Mouse (Mus musculus) heart, embryonic 11.5 days (tissue): ENCODE measurements at regions not wholly inside any gene's neighbourhood (a gene's known extent, or its start where the extent isn't known, plus 50 kb on each side); places are given as distances from the start of the nearest gene placed in this dataset.

Experiments
- ATAC-seq: fragments of 200-750 bp; cut with Nextera tagmentation; replicated peaks from 2 replicates; pipeline ENCODE4 v1.8.0; 2017; ENCODE audit warnings: moderate library complexity; ENCODE audit not compliant: insufficient number of reproducible peaks, low FRiP score, low TSS enrichment
- H3K27ac ChIP-seq: fragments of 300-500 bp; sonication (generic); 2 replicates; pipeline ENCODE4 v1.5.1; 2014; ENCODE audit warnings: mild to moderate bottlenecking, low read depth, low read length
- H3K27me3 ChIP-seq: fragments of 300-500 bp; sonication (generic); 2 replicates; pipeline ENCODE4 v1.6.1; 2014; ENCODE audit warnings: mild to moderate bottlenecking, low read length, mixed read lengths; ENCODE audit not compliant: control insufficient read depth, insufficient read depth
- H3K36me3 ChIP-seq: fragments of 300-500 bp; sonication (generic); 2 replicates; pipeline ENCODE4 v1.6.1; 2014; ENCODE audit warnings: mild to moderate bottlenecking, low read length, moderate library complexity, mixed read lengths; ENCODE audit not compliant: control insufficient read depth, insufficient read depth
- H3K4me1 ChIP-seq: fragments of 300-500 bp; sonication (generic); 2 replicates; pipeline ENCODE4 v1.6.1; 2014; ENCODE audit warnings: low read length; ENCODE audit not compliant: control insufficient read depth, insufficient read depth
- H3K4me2 ChIP-seq: fragments of 300-500 bp; sonication (generic); 2 replicates; pipeline ENCODE4 v1.6.1; 2014; ENCODE audit warnings: mild to moderate bottlenecking, moderate library complexity
- H3K4me3 ChIP-seq: fragments of 300-500 bp; sonication (generic); 2 replicates; pipeline ENCODE4 v1.5.1; 2014; ENCODE audit warnings: low read depth, low read length
- H3K9ac ChIP-seq: fragments of 300-500 bp; sonication (generic); 2 replicates; pipeline ENCODE4 v1.6.1; 2014; ENCODE audit warnings: mild to moderate bottlenecking, low read depth, low read length, moderate library complexity
- H3K9me3 ChIP-seq: fragments of 300-500 bp; sonication (generic); replicated peaks from 2 replicates; pipeline ENCODE4 v1.6.1; 2016; ENCODE audit warnings: low read length; ENCODE audit not compliant: control insufficient read depth
- WGBS: fragments of 180-500 bp; shearing (Covaris S2); extraction: QIAGEN DNeasy Blood & Tissue Kit; methylation state at CpG from one replicate; pipeline ENCODE4 v1.1.7; 2014; ENCODE audit not compliant: insufficient replicate concordance; 5-methylcytosine and 5-hydroxymethylcytosine counted together

GRCm38 (mm10) chr15:25546185-25546584 lies 76.1 kb upstream of the Myo10 start:
- Histone ChIP-seq H3K27me3 (peaks cover 6% of the 10 kb centered on the region), H3K4me2 (no peak overlapping the region), H3K36me3 (no peaks in the 10 kb centered on the region), H3K4me3 (no peak overlapping the region), H3K27ac (no peak overlapping the region), H3K4me1 (no peaks in the 10 kb centered on the region), H3K9ac (no peak overlapping the region), H3K9me3 (no peaks in the 10 kb centered on the region)
- ATAC-seq, result no peak
- WGBS, result 63% methylated on average over 4 of the region's 4 CpGs

- no peak overlapping the region for H3K4me2 ChIP-seq
- ATAC-seq, result no peak
- H3K9ac ChIP-seq, result no peak overlapping the region
- no peaks in the 10 kb centered on the region for H3K36me3 ChIP-seq
- H3K27ac ChIP-seq, result no peak overlapping the region
- peaks cover 13% of the 10 kb centered on the region for H3K27me3 ChIP-seq
- 76% methylated on average over 8 of the region's 8 CpGs for WGBS
- no peaks in the 10 kb centered on the region for H3K9me3 ChIP-seq
- H3K4me1 ChIP-seq, result no peaks in the 10 kb centered on the region; the same call in 1 of the 2 replicates
- no peak overlapping the region for H3K4me3 ChIP-seq
These were observed 71.9 kb upstream of the Myo10 start for GRCm38 (mm10) chr15:25550269-25551054.

GRCm38 (mm10) chr15:25554945-25555344 lies 67.4 kb upstream of the Myo10 start:
- Histone ChIP-seq H3K9ac (no peak overlapping the region), H3K4me2 (no peak overlapping the region), H3K4me1 (no peaks in the 10 kb centered on the region; the same call in 1 of the 2 replicates), H3K27ac (no peak overlapping the region), H3K9me3 (no peaks in the 10 kb centered on the region), H3K4me3 (no peak overlapping the region), H3K36me3 (no peaks in the 10 kb centered on the region), H3K27me3 (peaks cover 9% of the 10 kb centered on the region; the same call in 1 of the 2 replicates)
- 83% methylated on average over 10 of the region's 10 CpGs for WGBS
- ATAC-seq, result no peak

- no peak overlapping the region for H3K4me3 ChIP-seq
- ATAC-seq, result no peak
- H3K4me2 ChIP-seq, result no peak overlapping the region
- 18% methylated on average over 2 of the region's 2 CpGs for WGBS
- H3K4me1 ChIP-seq, result no peaks in the 10 kb centered on the region; the same call in 1 of the 2 replicates
- H3K9me3 ChIP-seq, result no peaks in the 10 kb centered on the region
- no peak overlapping the region for H3K9ac ChIP-seq
- H3K27me3 ChIP-seq, result peaks cover 9% of the 10 kb centered on the region; the same call in 1 of the 2 replicates
- H3K36me3 ChIP-seq, result no peaks in the 10 kb centered on the region
- H3K27ac ChIP-seq, result no peak overlapping the region
These were observed 66.5 kb upstream of the Myo10 start for GRCm38 (mm10) chr15:25555852-25556251.

- Histone ChIP-seq H3K4me3 (no peak overlapping the region), H3K9me3 (no peaks in the 10 kb centered on the region), H3K4me2 (no peak overlapping the region), H3K9ac (no peak overlapping the region), H3K4me1 (no peaks in the 10 kb centered on the region; the same call in 1 of the 2 replicates), H3K27me3 (peaks cover 8% of the 10 kb centered on the region; the same call in 1 of the 2 replicates), H3K36me3 (no peaks in the 10 kb centered on the region), H3K27ac (no peak overlapping the region)
- ATAC-seq, result no peak
- WGBS, result 71% methylated on average over 8 of the region's 8 CpGs
These were observed 64.8 kb upstream of the Myo10 start for GRCm38 (mm10) chr15:25557566-25557965.

- no peak overlapping the region for H3K27ac ChIP-seq
- WGBS, result 75% methylated on average over 7 of the region's 7 CpGs
- H3K4me3 ChIP-seq, result no peak overlapping the region
- H3K36me3 ChIP-seq, result no peaks in the 10 kb centered on the region
- H3K27me3 ChIP-seq, result peaks cover 5% of the 10 kb centered on the region; the same call in 1 of the 2 replicates
- no peak overlapping the region for H3K4me2 ChIP-seq
- H3K9me3 ChIP-seq, result no peaks in the 10 kb centered on the region
- H3K9ac ChIP-seq, result no peak overlapping the region
- no peaks in the 10 kb centered on the region; the same call in 1 of the 2 replicates for H3K4me1 ChIP-seq
- no peak for ATAC-seq
These were observed 64.1 kb upstream of the Myo10 start for GRCm38 (mm10) chr15:25558240-25558639.

- H3K27ac ChIP-seq, result no peak overlapping the region
- no peaks in the 10 kb centered on the region for H3K36me3 ChIP-seq
- no peaks in the 10 kb centered on the region for H3K9me3 ChIP-seq
- no peak for ATAC-seq
- H3K9ac ChIP-seq, result no peak overlapping the region
- H3K4me1 ChIP-seq, result no peaks in the 10 kb centered on the region
- 76% methylated on average over 7 of the region's 7 CpGs for WGBS
- no peak overlapping the region for H3K4me2 ChIP-seq
- H3K4me3 ChIP-seq, result no peak overlapping the region
- peaks cover 3% of the 10 kb centered on the region; the same call in 1 of the 2 replicates for H3K27me3 ChIP-seq
These were observed 58.7 kb upstream of the Myo10 start for GRCm38 (mm10) chr15:25563641-25564040.

GRCm38 (mm10) chr15:25572495-25572894 lies 49.8 kb upstream of the Myo10 start:
- no peak overlapping the region for H3K4me2 ChIP-seq
- no peaks in the 10 kb centered on the region for H3K36me3 ChIP-seq
- 9% methylated on average over 6 of the region's 6 CpGs for WGBS
- no peaks in the 10 kb centered on the region for H3K9me3 ChIP-seq
- H3K4me1 ChIP-seq, result peaks cover 7% of the 10 kb centered on the region
- no peak overlapping the region for H3K4me3 ChIP-seq
- H3K9ac ChIP-seq, result no peak overlapping the region
- no peak for ATAC-seq
- H3K27me3 ChIP-seq, result peaks cover 5% of the 10 kb centered on the region
- H3K27ac ChIP-seq, result no peak overlapping the region
